Mouse (Mus musculus) myocyte (in vitro differentiated cells): Measurements from ENCODE around the gene Mcf2l. TPM values are rescaled to one million over a fixed set of nuclear protein-coding genes. Genes with fewer than 3 reads are reported as not detected.
A peak's percentile ranks its signal among the peaks of the same experiment; 100 is the strongest.

Source experiments
- H3K27me3 ChIP-seq: one replicate; pipeline ENCODE4 v1.6.1; 2011; ENCODE audit not compliant: control insufficient read depth, insufficient read depth, insufficient read length
- H3K36me3 ChIP-seq: one replicate; pipeline ENCODE4 v1.6.1; 2011; ENCODE audit not compliant: control insufficient read depth, insufficient read depth
- H3K4me2 ChIP-seq: one replicate; pipeline ENCODE4 v1.6.1; 2011; ENCODE audit warnings: low read depth, control low read depth
- H3K4me3 ChIP-seq: one replicate; pipeline ENCODE4 v1.5.1; 2011; ENCODE audit warnings: mild to moderate bottlenecking, control low read depth, moderate library complexity
- H3K79me2 ChIP-seq: one replicate; pipeline ENCODE4 v1.6.1; 2011; ENCODE audit not compliant: control insufficient read depth, insufficient read depth
- H3ac ChIP-seq: one replicate; pipeline ENCODE4 v1.6.1; 2011; ENCODE audit not compliant: control insufficient read depth, insufficient read length
- CEBPB ChIP-seq: IDR thresholded peaks from 2 replicates; pipeline ENCODE4 v1.6.1; 2011; ENCODE audit warnings: mild to moderate bottlenecking, moderate library complexity; ENCODE audit not compliant: poor library complexity, insufficient read depth, severe bottlenecking
- E2F4 ChIP-seq: IDR thresholded peaks from one replicate; pipeline ENCODE4 v1.6.1; 2011; ENCODE audit warnings: mild to moderate bottlenecking, control low read depth, moderate library complexity; ENCODE audit not compliant: insufficient read depth
- MAX ChIP-seq: IDR thresholded peaks from one replicate; pipeline ENCODE4 v1.6.1; 2011; ENCODE audit warnings: low read depth, mild to moderate bottlenecking, control low read depth
- MYOD1 ChIP-seq, 3 experiments: IDR thresholded peaks; one replicate each; pipeline ENCODE4 v1.6.1; 2011; ENCODE audit warnings: control low read depth in 2 of 3, low read depth in 2 of 3, mild to moderate bottlenecking in 2 of 3, moderate library complexity in 1 of 3; ENCODE audit not compliant: insufficient read length in 2 of 3, control insufficient read depth in 1 of 3
- MYOG ChIP-seq, 3 experiments: IDR thresholded peaks; one replicate each; pipeline ENCODE4 v1.6.1; 2011; ENCODE audit warnings: control low read depth in 2 of 3, low read depth in 2 of 3, mild to moderate bottlenecking in 2 of 3; ENCODE audit not compliant: insufficient read length in 2 of 3, control insufficient read depth in 1 of 3, insufficient read depth in 1 of 3
- POLR2A ChIP-seq: IDR thresholded peaks from one replicate; pipeline ENCODE4 v1.6.1; 2011; ENCODE audit warnings: low read depth, mild to moderate bottlenecking, control low read depth, moderate library complexity; ENCODE audit not compliant: insufficient read length
- POLR2AphosphoS2 ChIP-seq: IDR thresholded peaks from one replicate; pipeline ENCODE4 v1.6.1; 2011; ENCODE audit warnings: low read depth, control low read depth; ENCODE audit not compliant: insufficient read length
- REST ChIP-seq: IDR thresholded peaks from one replicate; pipeline ENCODE4 v1.6.1; 2011; ENCODE audit warnings: mild to moderate bottlenecking, control low read depth, moderate library complexity; ENCODE audit not compliant: insufficient read depth, insufficient read length
- SRF ChIP-seq: IDR thresholded peaks from one replicate; pipeline ENCODE4 v1.6.1; 2011; ENCODE audit warnings: low read depth; ENCODE audit not compliant: control insufficient read depth, insufficient read length
- TCF12 ChIP-seq: IDR thresholded peaks from one replicate; pipeline ENCODE4 v1.6.1; 2011; ENCODE audit warnings: mild to moderate bottlenecking, control low read depth; ENCODE audit not compliant: poor library complexity, insufficient read depth, severe bottlenecking
- TCF3 ChIP-seq: IDR thresholded peaks from one replicate; pipeline ENCODE4 v1.6.1; 2011; ENCODE audit warnings: low read depth, control low read depth; ENCODE audit not compliant: insufficient read length
- USF1 ChIP-seq: IDR thresholded peaks from one replicate; pipeline ENCODE4 v1.6.1; 2011; ENCODE audit warnings: low read depth, mild to moderate bottlenecking, control low read depth, moderate library complexity
- polyA plus RNA-seq: library from polyadenylated mRNA; unstranded; fragments of >200 nt; fragmentation: generic; extraction: Trizol; gene quantifications from one replicate; pipeline ENCODE4 v1.2.1, GENCODE M21; 2012; ENCODE audit warnings: missing spikeins

Gene Mcf2l
- polyA plus RNA-seq, 1 experiment, result 1.2 TPM

GRCm38 (mm10) chr8:12829381-12829780 lies 44.2 kb upstream of the Mcf2l start:
- Histone ChIP-seq H3K4me3 (no peak overlapping the region), H3K36me3 (peaks cover 16% of the 10 kb centered on the region), H3K4me2 (no peak overlapping the region), H3K79me2 (no peaks in the 10 kb centered on the region), H3K27me3 (no peaks in the 10 kb centered on the region), H3ac (no peak overlapping the region)
- TF ChIP-seq TCF3 (no peak), POLR2AphosphoS2 (no peak), REST (no peak), MYOG (IDR thresholded peaks at IDR 0.05; ENCODE audit: control insufficient read depth in 1 of 3, insufficient read depth in 1 of 3, insufficient read length in 2 of 3, low read depth in 2 of 3) (no peak), SRF (no peak), E2F4 (no peak), CEBPB (no peak), MAX (no peak), POLR2A (no peak), USF1 (no peak), MYOD1 (IDR thresholded peaks at IDR 0.05; ENCODE audit: control insufficient read depth in 1 of 3, insufficient read length in 2 of 3, low read depth in 2 of 3) (no peak), TCF12 (no peak)

DNA sequence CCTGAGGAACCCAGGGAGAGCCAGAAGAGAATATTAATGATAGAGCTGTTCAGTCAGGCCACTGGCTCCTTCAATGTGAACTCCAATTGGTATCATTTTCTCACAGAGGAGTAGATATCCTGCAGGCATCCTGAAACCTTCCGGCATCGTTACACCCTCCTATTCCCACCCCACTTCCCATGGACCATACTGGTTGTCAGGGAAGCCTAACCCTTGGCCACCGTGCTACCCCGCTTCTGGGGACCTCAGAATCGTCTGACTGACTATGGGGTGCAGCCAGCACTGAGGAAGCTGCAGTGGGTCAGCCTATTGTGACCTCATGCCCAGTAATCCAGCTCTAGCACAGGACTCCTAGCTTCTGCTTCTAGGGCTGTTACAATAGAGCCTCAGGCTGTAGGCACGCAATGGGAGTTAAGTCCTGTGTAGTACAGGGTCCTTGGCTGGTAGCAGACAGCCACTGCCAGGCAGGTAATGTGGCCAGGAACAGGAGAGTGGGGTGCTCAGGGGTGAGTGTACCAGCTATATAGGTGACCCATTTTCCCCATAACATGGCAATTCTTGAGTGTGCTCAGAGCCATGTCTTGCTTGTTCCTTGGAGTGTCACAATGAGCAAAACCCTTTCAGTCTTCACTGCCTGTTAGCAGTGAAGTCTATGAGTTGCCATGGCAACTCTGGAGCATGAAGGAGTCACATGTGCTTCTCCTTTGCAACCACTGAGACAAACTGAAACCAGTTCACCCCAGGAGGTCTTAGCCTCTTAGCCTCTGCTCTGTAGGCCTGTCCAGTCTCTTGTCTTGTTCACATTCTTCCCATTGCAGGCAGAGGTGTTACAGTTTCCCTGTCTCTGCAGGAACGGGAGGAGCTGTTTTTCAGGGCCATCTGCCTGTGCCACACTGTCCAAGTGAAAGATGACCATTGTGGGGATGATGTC lies 41.7 kb upstream of the Mcf2l start:
- no peak overlapping the region for H3K4me2 ChIP-seq
- no peaks in the 10 kb centered on the region for H3K79me2 ChIP-seq
- peaks cover 17% of the 10 kb centered on the region for H3K36me3 ChIP-seq
- no peak overlapping the region for H3ac ChIP-seq
- no peak overlapping the region for H3K4me3 ChIP-seq
- H3K27me3 ChIP-seq, result no peaks in the 10 kb centered on the region
- TF ChIP-seq E2F4, result no peak
- no peak for TF ChIP-seq CEBPB
- TF ChIP-seq MYOD1 (IDR thresholded peaks at IDR 0.05; ENCODE audit: control insufficient read depth in 1 of 3, insufficient read length in 2 of 3, low read depth in 2 of 3), result no peak
- TF ChIP-seq TCF12, result no peak
- no peak for TF ChIP-seq MAX
- TF ChIP-seq SRF, result no peak
- no peak for TF ChIP-seq TCF3
- TF ChIP-seq USF1, result no peak
- no peak for TF ChIP-seq POLR2AphosphoS2
- no peak for TF ChIP-seq MYOG (IDR thresholded peaks at IDR 0.05; ENCODE audit: control insufficient read depth in 1 of 3, insufficient read depth in 1 of 3, insufficient read length in 2 of 3, low read depth in 2 of 3)
- TF ChIP-seq REST, result no peak
- no peak for TF ChIP-seq POLR2A

DNA sequence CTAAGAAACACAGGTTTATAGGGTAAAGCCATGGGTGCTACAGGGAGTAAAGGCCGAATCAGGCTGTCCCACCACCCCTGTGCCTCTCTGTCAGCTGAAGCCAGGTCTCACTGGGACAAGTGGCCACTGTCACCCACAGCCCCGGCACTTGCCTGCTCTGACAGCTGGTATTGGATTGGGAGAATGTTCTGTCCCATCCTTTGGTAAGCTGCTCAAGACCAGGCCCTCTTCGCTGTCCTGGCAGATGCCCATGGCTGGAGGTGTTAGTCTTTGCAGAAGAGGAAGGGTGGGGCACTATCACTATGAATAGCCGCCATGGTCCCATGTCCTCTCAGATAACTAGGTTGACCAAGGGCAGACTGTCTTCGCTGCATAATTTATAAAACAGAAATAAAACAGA lies 40.0 kb upstream of the Mcf2l start:
- H3K36me3 ChIP-seq, result peaks cover 13% of the 10 kb centered on the region
- H3K4me3 ChIP-seq, result no peak overlapping the region
- H3ac ChIP-seq, result no peak overlapping the region
- H3K27me3 ChIP-seq, result no peaks in the 10 kb centered on the region
- H3K79me2 ChIP-seq, result no peaks in the 10 kb centered on the region
- H3K4me2 ChIP-seq, result no peak overlapping the region
- TF ChIP-seq MYOG (IDR thresholded peaks at IDR 0.05; ENCODE audit: control insufficient read depth in 1 of 3, insufficient read depth in 1 of 3, insufficient read length in 2 of 3, low read depth in 2 of 3), result no peak
- no peak for TF ChIP-seq TCF3
- TF ChIP-seq POLR2AphosphoS2, result no peak
- no peak for TF ChIP-seq CEBPB
- no peak for TF ChIP-seq USF1
- TF ChIP-seq SRF, result no peak
- no peak for TF ChIP-seq E2F4
- no peak for TF ChIP-seq TCF12
- TF ChIP-seq MYOD1 (IDR thresholded peaks at IDR 0.05; ENCODE audit: control insufficient read depth in 1 of 3, insufficient read length in 2 of 3, low read depth in 2 of 3), result no peak
- no peak for TF ChIP-seq REST
- no peak for TF ChIP-seq POLR2A
- no peak for TF ChIP-seq MAX

DNA sequence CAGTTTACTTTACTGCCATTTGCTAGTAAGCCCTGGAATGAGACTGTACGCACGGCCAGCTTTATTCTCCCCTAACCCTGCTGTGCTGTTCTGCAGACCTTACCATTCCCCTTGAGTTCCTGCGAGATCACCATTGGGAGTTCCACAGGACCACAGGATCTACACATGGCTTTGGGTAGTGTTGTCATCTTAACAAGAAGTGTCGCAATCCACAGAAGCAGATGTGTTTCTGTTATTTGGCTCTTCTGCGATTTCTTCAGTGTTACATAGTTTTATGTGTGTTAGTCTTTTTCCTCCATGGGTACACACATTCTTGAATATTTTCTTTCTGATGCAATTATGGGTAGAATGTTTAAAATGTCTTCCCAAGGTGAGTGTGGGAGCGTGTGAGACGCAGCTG lies 32.8 kb upstream of the Mcf2l start:
- TF ChIP-seq REST (no peak), CEBPB (peak; percentile 71; the same call in 1 of the 2 replicates)
- Histone ChIP-seq H3K36me3 (no peaks in the 10 kb centered on the region), H3K4me3 (no peak overlapping the region), H3K27me3 (no peaks in the 10 kb centered on the region), H3K4me2 (no peak overlapping the region), H3ac (no peak overlapping the region), H3K79me2 (no peaks in the 10 kb centered on the region)
